In the genomic region with DNA sequence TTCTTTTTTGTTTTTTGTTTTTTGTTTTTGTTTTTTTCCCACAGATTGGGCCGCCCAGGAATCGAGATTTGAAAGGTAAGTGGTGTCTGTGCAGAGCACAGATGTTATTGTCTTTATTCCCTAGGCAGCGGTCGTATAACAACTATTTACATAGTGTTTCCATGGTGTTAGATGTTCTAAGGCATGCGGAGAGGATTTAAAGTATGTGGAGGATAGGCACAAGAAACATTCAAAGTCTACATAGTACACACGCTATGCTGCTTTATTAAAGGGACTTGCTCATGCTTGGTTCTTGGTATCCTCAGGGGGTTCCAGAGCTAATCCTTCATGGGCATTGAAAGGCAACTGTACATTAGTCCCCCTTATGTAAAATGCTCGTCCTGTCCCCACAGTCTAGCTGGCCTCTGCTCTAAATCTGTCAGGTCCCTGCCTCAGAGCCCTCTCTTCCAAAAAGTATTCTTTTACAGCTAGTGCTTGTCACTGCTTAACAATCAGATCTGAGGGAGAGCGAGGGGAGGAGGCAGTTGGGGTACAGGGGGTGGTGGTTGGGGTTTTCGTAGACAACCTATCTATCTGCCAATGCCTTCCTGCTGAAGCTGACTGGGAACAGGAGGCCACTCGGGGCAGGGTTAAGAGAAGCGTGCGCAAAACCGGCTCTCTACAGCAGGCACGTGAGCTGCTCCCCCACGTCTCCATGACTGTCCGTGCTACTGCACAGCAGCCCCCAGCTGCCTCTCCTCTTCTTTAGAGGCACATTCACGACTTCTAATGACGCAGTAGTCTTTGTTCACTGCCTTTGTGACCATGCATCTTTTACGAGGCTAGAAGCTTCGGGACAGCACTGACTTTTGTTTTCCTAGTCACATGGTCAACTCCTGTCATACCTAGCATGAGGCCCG, we compare ENCODE assay signal across 14 mouse cellular contexts. TPM values are rescaled to one million over a fixed set of nuclear protein-coding genes. Genes with fewer than 3 reads are reported as not detected.
A peak's percentile ranks its signal among the peaks of the same experiment; 100 is the strongest.
DNase-seq lines count a peak whose midpoint lies in the region; ATAC-seq lines count a peak whose summit lies in the region.
"Had no signal": no experiment of that assay in that cellular context is flagged by ENCODE, and none has a peak within 500 bp of the region (broad histone marks: within the 10 kb centered on the region; RNA-seq: fewer than 3 reads in every experiment).

No protein-coding gene starts in this region.

- no peaks in the 10 kb centered on the region for H3K36me3 ChIP-seq in forebrain, embryonic 12.5 days (replicated peaks)
- no peaks in the 10 kb centered on the region for H3K36me3 ChIP-seq in limb, embryonic 13.5 days
- no peaks in the 10 kb centered on the region for H3K36me3 ChIP-seq in neural tube, embryonic 13.5 days

- H3K27me3 ChIP-seq in forebrain, embryonic 12.5 days: no peaks in the 10 kb centered on the region
- H3K27me3 ChIP-seq in limb, embryonic 13.5 days: no peaks in the 10 kb centered on the region; the same call in 1 of the 2 replicates
- H3K27me3 ChIP-seq in neural tube, embryonic 13.5 days: no peaks in the 10 kb centered on the region

- H3K4me2 ChIP-seq in forebrain, embryonic 12.5 days: no peak overlapping the region
- no peak overlapping the region for H3K4me2 ChIP-seq in limb, embryonic 13.5 days (replicated peaks)
- peak overlapping the region; percentile 42 for H3K4me2 ChIP-seq in neural tube, embryonic 13.5 days

- peaks cover 28% of the 10 kb centered on the region for H3K4me1 ChIP-seq in forebrain, embryonic 12.5 days
- peaks cover 15% of the 10 kb centered on the region for H3K4me1 ChIP-seq in limb, embryonic 13.5 days
- peaks cover 46% of the 10 kb centered on the region for H3K4me1 ChIP-seq in neural tube, embryonic 13.5 days (replicated peaks)

- H3K9me3 ChIP-seq in forebrain, embryonic 12.5 days: no peaks in the 10 kb centered on the region
- no peaks in the 10 kb centered on the region for H3K9me3 ChIP-seq in limb, embryonic 13.5 days
- no peaks in the 10 kb centered on the region for H3K9me3 ChIP-seq in neural tube, embryonic 13.5 days

- H3K4me3 ChIP-seq in forebrain, embryonic 12.5 days (replicated peaks): no peak overlapping the region
- H3K4me3 ChIP-seq in limb, embryonic 13.5 days: no peak overlapping the region
- H3K4me3 ChIP-seq in neural tube, embryonic 13.5 days: no peak overlapping the region

- 30% methylated on average over 21 of the region's 21 CpGs for WGBS in forebrain, embryonic 12.5 days
- WGBS in limb, embryonic 13.5 days: 47% methylated on average over 21 of the region's 21 CpGs
- 7% methylated on average over 21 of the region's 21 CpGs for WGBS in neural tube, embryonic 13.5 days

- peak; percentile 10 for DNase-seq in kidney, postnatal 14 days
- no peak for DNase-seq in kidney, postnatal 25 days
- DNase-seq: cerebellum, postnatal 14 days; gastrocnemius, postnatal 36 days; heart, postnatal 10 days; liver, postnatal 0 days; right cerebral cortex, postnatal 4 days had no signal

- no peak overlapping the region for H3K9ac ChIP-seq in forebrain, embryonic 12.5 days
- no peak overlapping the region for H3K9ac ChIP-seq in limb, embryonic 13.5 days
- H3K9ac ChIP-seq in neural tube, embryonic 13.5 days: 0 out of 2 replicates have a peak overlapping the region, but pooled peaks have one; percentile 34
- H3K9ac ChIP-seq: liver, postnatal 0 days had no signal

- peak; percentile 82 for ATAC-seq in forebrain, embryonic 12.5 days (ENCODE audit: low FRiP score)
- ATAC-seq in limb, embryonic 13.5 days (ENCODE audit: low FRiP score, low read depth): peak; percentile 35; the same call in 1 of the 2 replicates
- ATAC-seq in neural tube, embryonic 13.5 days (ENCODE audit: low read depth): peak; percentile 77
- ATAC-seq in activated CD4-positive, CD25-positive, alpha-beta regulatory T cell, adult 4 months: no peak
- no peak for ATAC-seq in megakaryocyte progenitor cell, adult 5-6 weeks (replicated peaks; ENCODE audit: poor library complexity)
- ATAC-seq in erythroblast, adult 5-6 weeks (replicated peaks; ENCODE audit: low FRiP score, poor library complexity, severe bottlenecking): no peak
- ATAC-seq: CD4-positive, CD25-positive, alpha-beta regulatory T cell, adult 4 months; liver, postnatal 0 days had no signal

- 0 out of 2 replicates have a peak overlapping the region, but pooled peaks have one; percentile 27 for H3K27ac ChIP-seq in forebrain, embryonic 12.5 days
- no peak overlapping the region for H3K27ac ChIP-seq in limb, embryonic 13.5 days
- H3K27ac ChIP-seq in neural tube, embryonic 13.5 days (replicated peaks): peak overlapping the region; percentile 87

RNA-seq across cellular contexts. Expression of gene Prmt8, which starts 51.8 kb away (rescaled TPM):
- polyA plus RNA-seq in forebrain, embryonic 12.5 days (2016; fragmentation: Nextera tagmentation; extraction: Ambion mirVana): 16.6 and 18.4 TPM in 2 replicates
- polyA plus RNA-seq in limb, embryonic 13.5 days (2015; fragmentation: Nextera tagmentation; extraction: Ambion mirVana): 0.11 and 0.17 TPM in 2 replicates
- 39.9 and 40.9 TPM in 2 replicates for polyA plus RNA-seq in neural tube, embryonic 13.5 days (2015; fragmentation: Nextera tagmentation; extraction: Ambion mirVana)
- polyA plus RNA-seq in activated CD4-positive, CD25-positive, alpha-beta regulatory T cell, adult 4 months (2017; shearing (Covaris generic)): not detected
- total RNA-seq in megakaryocyte progenitor cell, adult 5-6 weeks (2015): not detected in 2 replicates
- total RNA-seq in megakaryocyte progenitor cell, adult 5-6 weeks (2017): not detected in 2 replicates
- not detected in 2 replicates for total RNA-seq in erythroblast, adult 5-6 weeks (2015; ENCODE audit: low replicate concordance)
- not detected in 2 replicates for total RNA-seq in erythroblast, adult 5-6 weeks (2017; ENCODE audit: low replicate concordance)
- total RNA-seq: gastrocnemius, postnatal 36 days; heart, postnatal 10 days had no signal
- polyA plus RNA-seq: CD4-positive, CD25-positive, alpha-beta regulatory T cell, adult 4 months; liver, postnatal 0 days had no signal

Comparison
In these comparisons a context has a peak if more than half of its experiments do, and no peak if none do; other contexts are left out.
1. ATAC-seq: peak in forebrain, embryonic 12.5 days (single experiment), limb, embryonic 13.5 days (single experiment) and neural tube, embryonic 13.5 days (single experiment); none in activated CD4-positive, CD25-positive, alpha-beta regulatory T cell, adult 4 months (single experiment), megakaryocyte progenitor cell, adult 5-6 weeks (single experiment) and erythroblast, adult 5-6 weeks (single experiment).
2. RNA of gene Prmt8, which starts 51.8 kb away (polyA plus RNA-seq): 39.9 to 40.9 TPM in neural tube, embryonic 13.5 days and 16.6 to 18.4 TPM in forebrain, embryonic 12.5 days; 0.11 to 0.17 TPM in limb, embryonic 13.5 days and not detected in activated CD4-positive, CD25-positive, alpha-beta regulatory T cell, adult 4 months; every median in the first group is over 10 times any median in the second.